Mouse (Mus musculus): ENCODE data around the gene Cinp.

Cinp gene

DNA sequence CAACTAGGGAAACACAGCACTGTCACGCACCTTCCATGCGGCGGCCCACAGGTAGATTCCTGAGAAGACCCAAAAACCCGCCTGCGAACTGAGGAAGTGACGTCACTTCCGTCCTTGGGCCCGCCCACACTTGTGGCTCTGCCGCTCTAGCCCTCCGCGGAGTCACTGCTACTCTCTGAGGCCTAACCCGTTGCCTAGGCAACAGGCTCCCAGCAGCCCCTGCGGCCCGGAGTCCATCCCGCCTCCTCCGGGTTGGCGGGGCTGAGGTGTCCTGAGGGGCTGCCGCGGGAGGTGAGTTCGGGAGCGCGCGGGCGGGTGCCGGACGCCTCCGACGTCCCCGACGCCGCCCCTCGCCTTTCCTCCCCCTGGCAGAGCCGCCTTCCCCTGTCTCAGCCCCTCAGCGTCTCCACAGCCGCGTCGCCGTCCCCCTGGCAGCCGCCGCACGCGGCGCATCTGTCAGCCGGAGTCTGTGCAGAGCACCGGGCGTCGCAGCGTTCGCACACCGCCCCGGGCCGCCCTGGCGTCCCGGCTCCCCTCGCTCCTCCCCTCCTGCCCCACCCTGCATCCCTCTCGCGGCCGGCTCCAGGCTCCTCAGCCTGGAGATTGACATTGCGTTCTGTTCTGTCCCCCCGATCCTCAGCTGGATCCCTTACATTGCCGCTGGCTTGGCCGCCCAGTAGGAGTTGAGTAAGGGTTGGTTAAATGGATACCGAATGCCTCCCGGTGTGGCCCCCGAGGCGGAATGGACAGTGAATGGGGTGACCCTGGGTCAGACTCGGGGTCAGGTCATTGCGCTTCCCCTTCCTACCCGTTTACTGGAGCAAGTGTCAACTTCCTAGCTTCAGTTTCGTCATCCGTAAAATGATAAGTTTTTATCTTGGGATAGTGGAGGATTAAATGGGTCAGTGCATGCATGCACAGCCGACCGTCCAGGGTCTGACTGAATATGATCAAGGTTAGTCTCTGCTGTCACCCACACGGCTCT is at the start of gene Cinp, which contains the start of gene Tecpr2:
Cinp (minus strand) TSS at position 110 of the 985 bp plus-strand sequence.
Tecpr2 (plus strand) TSS at position 229 of the 985 bp plus-strand sequence.
- peak; percentile 89 for DNase-seq (ENCODE audit: low read depth)

DNA sequence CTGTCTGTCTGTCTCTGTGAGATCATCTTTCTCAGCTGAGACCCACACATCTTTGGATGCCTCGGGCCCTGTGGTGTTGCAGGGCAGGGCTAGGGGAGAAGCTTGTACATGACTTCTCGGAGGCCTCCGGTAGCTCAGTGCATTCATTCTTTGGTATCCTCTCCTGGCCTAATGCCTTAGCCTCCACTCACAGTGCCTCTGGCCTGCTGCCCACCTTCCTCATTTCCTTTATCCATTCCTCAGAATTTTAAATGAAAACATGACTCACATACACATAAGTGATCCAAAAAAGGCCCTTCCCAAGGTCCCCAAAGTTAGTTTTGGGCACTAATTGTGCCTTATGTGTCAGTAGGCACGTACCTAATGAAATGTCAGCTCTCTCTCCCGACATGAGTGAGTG is 48.6 kb upstream of the Cinp start:
- no peak for DNase-seq (ENCODE audit: low read depth)

DNA sequence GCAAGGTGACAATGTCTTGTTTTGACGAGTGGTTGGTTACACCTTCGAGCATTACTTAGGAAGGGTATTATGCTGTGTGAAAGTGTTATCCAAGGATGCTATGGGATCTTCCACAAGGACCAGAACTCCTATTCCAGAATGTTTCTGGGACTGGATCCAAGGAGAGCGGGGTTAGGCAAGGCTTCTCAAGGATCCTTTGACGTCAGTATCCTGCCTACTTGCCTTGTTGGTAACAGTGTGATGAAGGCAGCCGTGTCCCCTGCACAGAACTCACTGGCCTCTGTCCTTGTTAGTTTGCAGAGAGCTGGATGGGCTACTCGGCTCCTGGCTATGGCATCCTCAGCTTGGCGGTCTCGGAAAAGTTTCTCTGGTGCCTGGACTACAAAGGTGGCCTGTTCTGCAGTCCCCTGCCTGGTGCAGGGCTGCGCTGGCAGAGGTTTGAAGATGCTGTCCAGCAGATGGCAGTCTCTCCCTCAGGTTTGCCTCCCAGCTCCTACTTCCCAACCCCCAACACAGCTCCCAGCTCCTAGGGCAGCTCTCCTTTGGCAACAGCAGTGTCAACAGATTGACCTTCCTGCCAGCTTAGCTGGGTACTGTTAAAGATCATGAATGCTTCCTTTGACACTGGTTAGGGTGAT is 47.2 kb upstream of the Cinp start:
- peak; percentile 73 for DNase-seq (ENCODE audit: low read depth)

- no peak for DNase-seq (ENCODE audit: low read depth)
Measured at GRCm38 (mm10) chr12:110932820-110933219, 43.9 kb upstream of the Cinp start.

GRCm38 (mm10) chr12:110921572-110921971 is 32.6 kb upstream of the Cinp start:
- DNase-seq (ENCODE audit: low read depth), result no peak

- DNase-seq (ENCODE audit: low read depth), result no peak
Measured at GRCm38 (mm10) chr12:110920254-110920653, 31.3 kb upstream of the Cinp start.

DNA sequence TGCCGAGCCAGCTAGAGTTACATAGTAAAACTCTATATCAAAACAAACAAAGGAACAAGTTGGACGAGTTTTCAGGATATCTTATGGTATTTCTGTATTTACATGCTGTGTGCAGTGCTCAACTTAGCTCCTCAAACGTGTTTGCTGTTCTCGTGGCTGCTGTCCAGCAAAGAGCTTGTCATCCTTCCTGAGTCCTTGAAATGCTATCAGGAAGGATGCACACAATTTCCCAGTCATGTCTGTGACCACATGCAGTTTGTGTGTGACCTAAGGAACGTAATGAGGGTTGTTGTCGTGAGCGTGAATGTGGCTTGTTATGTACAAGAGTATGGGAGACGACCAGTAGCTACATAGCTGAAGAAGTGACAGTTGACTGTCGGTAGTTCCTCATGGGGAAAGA is 26.8 kb upstream of the Cinp start:
- DNase-seq (ENCODE audit: low read depth), result no peak

- DNase-seq (ENCODE audit: low read depth), result no peak
Measured at GRCm38 (mm10) chr12:110909962-110910361, 21.0 kb upstream of the Cinp start.

DNA sequence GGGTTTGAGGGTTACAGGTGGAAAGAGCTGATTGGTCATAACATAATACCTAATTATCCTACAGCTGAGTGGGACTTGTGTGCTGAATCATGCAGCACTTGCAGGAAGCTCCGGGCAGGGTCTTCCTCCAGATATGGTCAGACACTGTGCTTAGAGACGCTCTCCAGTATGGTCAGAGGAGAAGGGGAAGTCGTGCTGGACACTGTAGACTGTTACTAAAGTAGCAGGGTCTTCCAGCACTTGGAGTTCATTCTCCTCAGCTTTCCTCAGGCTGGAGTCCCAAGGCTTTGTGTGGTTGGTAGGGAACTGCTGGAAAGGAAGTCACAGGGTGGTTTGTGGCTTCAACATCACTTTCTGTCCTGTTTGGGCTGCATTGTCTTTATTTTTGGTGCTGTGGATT is 18.9 kb upstream of the Cinp start:
- no peak for DNase-seq (ENCODE audit: low read depth)

GRCm38 (mm10) chr12:110903536-110903935 is 14.6 kb upstream of the Cinp start:
- DNase-seq (ENCODE audit: low read depth), result no peak

DNA sequence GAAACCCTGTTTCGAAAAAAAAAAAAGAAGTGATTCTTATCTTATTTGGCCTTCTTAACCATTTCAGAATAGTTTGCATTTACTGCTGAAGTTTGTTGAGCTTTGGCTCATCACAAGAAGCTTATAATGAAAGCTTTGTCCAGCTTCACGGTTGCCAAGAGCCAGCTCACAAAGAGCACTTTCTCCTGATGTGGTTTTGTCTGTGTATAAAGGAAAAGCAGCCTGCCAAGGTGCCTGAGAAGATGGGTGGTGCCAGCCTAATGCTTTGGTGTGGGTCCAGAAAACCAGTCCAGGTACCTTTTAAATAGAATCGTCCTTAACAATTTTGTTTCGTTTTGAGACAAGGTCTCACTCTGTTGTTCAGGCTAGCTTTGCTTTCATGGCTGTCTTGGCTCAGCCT is 13.2 kb upstream of the Cinp start:
- DNase-seq (ENCODE audit: low read depth), result peak; percentile 83

- DNase-seq (ENCODE audit: low read depth), result no peak
Measured at GRCm38 (mm10) chr12:110891887-110892286, 2.9 kb upstream of the Cinp start.

DNA sequence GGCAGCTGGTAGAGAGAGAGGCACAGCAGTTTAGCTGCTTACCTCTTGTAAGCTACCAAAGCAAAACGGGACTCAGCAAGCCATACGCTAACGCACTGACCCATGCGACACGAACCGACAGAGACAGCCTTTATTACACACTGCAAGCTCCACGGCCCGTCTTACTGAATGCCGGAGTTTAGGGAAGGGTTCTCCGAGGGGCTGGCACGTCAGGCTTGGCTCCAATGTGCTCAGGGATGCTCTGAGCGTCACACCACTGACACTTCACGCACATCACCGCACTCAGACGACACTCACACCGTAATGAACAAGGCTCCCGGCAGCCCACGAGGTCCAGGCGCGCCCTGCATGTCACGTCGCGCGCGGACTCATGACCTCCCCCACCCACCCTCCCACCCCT is 339 bp downstream of the Cinp start:
- no peak for DNase-seq (ENCODE audit: low read depth)

- no peak for DNase-seq (ENCODE audit: low read depth)
Measured at GRCm38 (mm10) chr12:110888106-110888505, 839 bp downstream of the Cinp start.

- DNase-seq (ENCODE audit: low read depth), result no peak
Measured at GRCm38 (mm10) chr12:110885251-110885650, 3.7 kb downstream of the Cinp start.

DNA sequence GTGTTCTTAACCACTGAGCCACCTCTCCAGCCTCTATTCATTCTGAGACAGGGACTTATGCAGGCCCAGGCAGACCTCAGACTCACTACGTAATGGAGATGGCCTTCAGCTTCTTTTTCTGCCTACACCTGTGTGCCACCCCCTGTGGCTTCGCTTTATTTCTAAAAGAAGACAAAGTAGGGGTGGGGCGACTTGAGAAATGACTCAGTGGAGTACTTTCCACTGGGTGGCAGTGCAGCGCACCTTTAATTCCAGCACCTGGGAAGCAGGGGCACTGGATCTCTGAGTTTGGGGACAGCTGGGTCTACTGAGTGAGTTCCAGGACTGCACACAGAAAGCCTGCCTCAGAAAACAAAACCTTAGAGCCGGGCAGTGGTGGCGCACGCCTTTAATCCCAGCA is 6.7 kb downstream of the Cinp start:
- no peak for DNase-seq (ENCODE audit: low read depth)

GRCm38 (mm10) chr12:110875351-110875750 is 13.6 kb downstream of the Cinp start:
- no peak for DNase-seq (ENCODE audit: low read depth)

- no peak for DNase-seq (ENCODE audit: low read depth)
Measured at GRCm38 (mm10) chr12:110871247-110871646, 17.7 kb downstream of the Cinp start.

DNA sequence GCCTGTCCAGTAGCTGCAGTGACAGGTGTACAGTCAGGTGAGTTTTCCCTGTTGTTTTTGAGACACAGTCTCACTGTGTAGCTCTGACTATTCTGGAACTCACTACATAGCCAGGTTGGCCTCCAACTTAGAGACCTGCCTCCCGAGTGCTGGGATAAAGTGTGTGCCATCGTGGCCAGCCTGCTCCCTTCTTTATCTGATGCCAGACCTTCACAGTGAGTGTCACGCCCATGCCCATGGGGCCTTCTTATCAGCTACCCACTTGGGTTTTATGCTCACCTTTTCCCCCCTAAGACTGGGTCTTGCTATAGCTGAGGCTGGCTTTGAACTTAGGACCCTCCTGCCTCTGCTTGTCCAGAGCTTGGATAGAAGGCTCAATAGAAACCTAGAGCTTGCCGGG is 18.8 kb downstream of the Cinp start:
- DNase-seq (ENCODE audit: low read depth), result no peak

GRCm38 (mm10) chr12:110865989-110866388 is 23.0 kb downstream of the Cinp start:
- no peak for DNase-seq (ENCODE audit: low read depth)

DNA sequence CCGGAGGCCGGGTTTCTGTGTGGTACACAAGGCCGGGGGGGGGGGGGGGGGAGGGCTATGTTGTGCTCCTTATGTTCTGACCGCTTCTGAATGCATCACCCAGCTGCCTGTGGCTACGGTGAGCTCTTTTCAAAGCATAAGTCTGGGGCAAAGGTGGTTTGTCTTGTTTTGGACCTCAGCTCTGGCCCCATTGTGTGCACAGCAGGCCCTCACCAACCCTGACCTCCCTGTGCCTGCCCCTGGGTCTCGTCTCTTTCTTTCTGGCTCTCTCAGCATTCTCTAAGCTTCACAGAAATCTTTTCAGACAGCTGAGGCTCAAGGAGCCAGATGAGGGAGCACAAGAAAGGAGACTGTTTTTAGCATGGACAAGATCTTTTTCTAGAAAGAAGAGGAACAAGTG is 23.4 kb downstream of the Cinp start:
- no peak for DNase-seq (ENCODE audit: low read depth)

DNA sequence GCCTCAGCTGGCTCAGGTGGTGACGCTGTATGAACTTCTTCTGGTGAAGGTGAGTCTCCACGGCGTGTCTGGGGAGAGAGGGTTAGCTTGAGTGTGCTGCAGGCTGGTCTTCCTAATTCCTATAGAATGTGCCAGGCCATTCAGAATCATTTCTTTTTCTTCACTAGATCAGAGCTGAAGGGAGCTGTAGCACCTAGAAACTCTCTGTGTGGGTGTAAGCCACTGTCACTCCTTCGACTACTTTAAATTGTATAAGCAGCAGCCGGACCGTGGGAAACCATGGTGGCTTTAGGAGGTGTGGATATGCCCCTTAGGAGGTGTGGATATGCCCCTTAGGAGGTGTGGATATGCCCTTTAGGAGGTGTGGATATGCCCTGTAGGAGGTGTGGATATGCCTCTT is 24.9 kb downstream of the Cinp start:
- DNase-seq (ENCODE audit: low read depth), result no peak

GRCm38 (mm10) chr12:110861256-110861655 is 27.7 kb downstream of the Cinp start:
- no peak for DNase-seq (ENCODE audit: low read depth)
